Mouse (Mus musculus) neural tube, embryonic 14.5 days (tissue): Measurements from ENCODE around the gene Car2. TPM values are rescaled to one million over a fixed set of nuclear protein-coding genes. Genes with fewer than 3 reads are reported as not detected.
A peak's percentile ranks its signal among the peaks of the same experiment; 100 is the strongest.

Experiments
- ATAC-seq: fragments of 200-750 bp; cut with Nextera tagmentation; 2 replicates; pipeline ENCODE4 v1.8.0; 2017; ENCODE audit warnings: low read depth, mild to moderate bottlenecking, moderate TSS enrichment, moderate library complexity
- H3K27ac ChIP-seq: fragments of 300-500 bp; sonication (generic); 2 replicates; pipeline ENCODE4 v1.5.1; 2014; ENCODE audit warnings: low read depth, mild to moderate bottlenecking, control low read depth, low read length, moderate library complexity, mixed read lengths
- H3K27me3 ChIP-seq: fragments of 300-500 bp; sonication (generic); 2 replicates; pipeline ENCODE4 v1.6.1; 2014; ENCODE audit warnings: low read length; ENCODE audit not compliant: control insufficient read depth, insufficient read depth
- H3K36me3 ChIP-seq: fragments of 300-500 bp; sonication (generic); 2 replicates; pipeline ENCODE4 v1.6.1; 2014; ENCODE audit warnings: low read length, mixed read lengths; ENCODE audit not compliant: control insufficient read depth, insufficient read depth
- H3K4me1 ChIP-seq: fragments of 300-500 bp; sonication (generic); 2 replicates; pipeline ENCODE4 v1.6.1; 2014; ENCODE audit warnings: low read length; ENCODE audit not compliant: control insufficient read depth, insufficient read depth
- H3K4me2 ChIP-seq: fragments of 300-500 bp; sonication (generic); 2 replicates; pipeline ENCODE4 v1.6.1; 2014; ENCODE audit warnings: mild to moderate bottlenecking, low read depth, low read length, control low read depth
- H3K4me3 ChIP-seq: fragments of 300-500 bp; sonication (generic); 2 replicates; pipeline ENCODE4 v1.5.1; 2014; ENCODE audit warnings: low read depth, low read length, control low read depth, mixed read lengths
- H3K9ac ChIP-seq: fragments of 300-500 bp; sonication (generic); replicated peaks from 2 replicates; pipeline ENCODE4 v1.6.1; 2014; ENCODE audit warnings: low read depth, mild to moderate bottlenecking, control low read depth, low read length, mixed read lengths
- H3K9me3 ChIP-seq: fragments of 300-500 bp; sonication (generic); 2 replicates; pipeline ENCODE4 v1.6.1; 2016; ENCODE audit warnings: low read length; ENCODE audit not compliant: control insufficient read depth
- WGBS: fragments of 180-500 bp; shearing (Covaris S2); extraction: QIAGEN DNeasy Blood & Tissue Kit; methylation state at CpG from one replicate; pipeline ENCODE4 v1.1.7; 2014; 5-methylcytosine and 5-hydroxymethylcytosine counted together
- polyA plus RNA-seq: library from polyadenylated mRNA; unstranded; fragments of >200 nt; fragmentation: Nextera tagmentation; extraction: Ambion mirVana; gene quantifications from 2 replicates; pipeline ENCODE4 v1.2.1, GENCODE M21; 2014

Car2 gene
- polyA plus RNA-seq, 1 experiment from 2014 or later: 19.1 TPM

DNA sequence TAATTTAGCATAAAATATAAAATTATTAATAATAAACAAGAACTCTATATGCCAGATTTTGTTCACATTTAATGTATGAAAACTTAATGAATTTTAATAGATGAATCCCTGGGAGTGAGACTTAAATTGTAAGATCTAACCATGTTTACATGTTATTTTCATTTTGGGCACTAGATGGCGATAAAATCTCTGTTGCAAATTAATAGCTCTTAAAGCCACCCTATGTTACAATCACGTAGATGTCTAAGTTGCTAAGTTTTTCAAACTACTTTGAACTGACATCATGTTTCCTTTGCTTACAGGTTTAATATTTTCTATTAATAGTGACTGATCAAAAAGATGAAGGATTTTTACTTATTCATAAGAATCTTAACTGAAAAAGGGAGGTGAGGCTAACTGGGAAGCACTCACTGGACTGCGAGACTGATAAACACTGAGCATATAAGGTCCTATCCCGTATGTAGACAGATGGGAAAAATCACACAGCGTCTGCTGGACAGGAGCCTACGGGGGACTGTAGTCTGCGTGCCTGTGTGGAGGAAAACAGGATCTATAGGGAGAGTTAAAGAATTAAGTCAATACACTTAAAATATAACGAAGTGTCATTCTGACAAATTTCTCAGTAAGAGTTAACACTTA, 11.6 kb upstream of the Car2 start:
- no peaks in the 10 kb centered on the region for H3K27me3 ChIP-seq
- WGBS: 56% methylated on average over 8 of the region's 8 CpGs
- H3K4me2 ChIP-seq: no peak overlapping the region
- H3K4me3 ChIP-seq: no peak overlapping the region
- no peaks in the 10 kb centered on the region for H3K4me1 ChIP-seq
- H3K27ac ChIP-seq: no peak overlapping the region
- no peak overlapping the region for H3K9ac ChIP-seq
- H3K9me3 ChIP-seq: no peaks in the 10 kb centered on the region
- no peaks in the 10 kb centered on the region for H3K36me3 ChIP-seq
- peak; percentile 55; the same call in 1 of the 2 replicates for ATAC-seq

DNA sequence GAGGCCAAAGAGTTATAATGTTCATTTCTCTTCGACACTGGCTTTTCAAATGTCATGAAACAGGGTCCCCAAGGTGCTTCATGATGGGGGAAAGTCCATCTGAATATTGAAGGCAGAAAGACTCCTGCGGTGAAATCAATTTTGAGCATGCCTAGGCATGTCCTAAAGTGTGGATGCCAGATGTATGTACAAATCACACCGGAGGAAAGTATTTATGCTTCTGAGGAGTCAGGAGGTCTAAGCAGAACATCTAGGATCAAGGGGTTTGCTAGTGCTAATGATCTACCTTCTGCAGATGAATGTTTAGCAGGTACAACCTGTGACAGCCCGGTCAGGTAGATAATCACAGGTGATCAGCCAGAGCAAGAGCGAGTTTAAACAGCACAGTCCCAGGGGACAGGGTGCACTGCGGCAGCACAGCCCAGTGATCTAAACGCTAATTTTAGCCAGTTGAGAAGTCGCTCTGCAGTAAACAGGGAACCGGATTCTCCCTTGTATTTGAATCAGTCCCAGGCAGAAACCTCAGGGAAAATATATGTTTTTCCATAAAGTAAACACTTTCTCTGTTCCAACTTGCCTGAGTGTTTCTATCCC, 9.7 kb upstream of the Car2 start:
- Histone ChIP-seq H3K36me3 (no peaks in the 10 kb centered on the region), H3K4me1 (no peaks in the 10 kb centered on the region), H3K4me2 (no peak overlapping the region), H3K27ac (no peak overlapping the region), H3K4me3 (no peak overlapping the region), H3K9me3 (no peaks in the 10 kb centered on the region), H3K9ac (no peak overlapping the region), H3K27me3 (no peaks in the 10 kb centered on the region)
- no peak for ATAC-seq
- 80% methylated on average over 9 of the region's 9 CpGs for WGBS

DNA sequence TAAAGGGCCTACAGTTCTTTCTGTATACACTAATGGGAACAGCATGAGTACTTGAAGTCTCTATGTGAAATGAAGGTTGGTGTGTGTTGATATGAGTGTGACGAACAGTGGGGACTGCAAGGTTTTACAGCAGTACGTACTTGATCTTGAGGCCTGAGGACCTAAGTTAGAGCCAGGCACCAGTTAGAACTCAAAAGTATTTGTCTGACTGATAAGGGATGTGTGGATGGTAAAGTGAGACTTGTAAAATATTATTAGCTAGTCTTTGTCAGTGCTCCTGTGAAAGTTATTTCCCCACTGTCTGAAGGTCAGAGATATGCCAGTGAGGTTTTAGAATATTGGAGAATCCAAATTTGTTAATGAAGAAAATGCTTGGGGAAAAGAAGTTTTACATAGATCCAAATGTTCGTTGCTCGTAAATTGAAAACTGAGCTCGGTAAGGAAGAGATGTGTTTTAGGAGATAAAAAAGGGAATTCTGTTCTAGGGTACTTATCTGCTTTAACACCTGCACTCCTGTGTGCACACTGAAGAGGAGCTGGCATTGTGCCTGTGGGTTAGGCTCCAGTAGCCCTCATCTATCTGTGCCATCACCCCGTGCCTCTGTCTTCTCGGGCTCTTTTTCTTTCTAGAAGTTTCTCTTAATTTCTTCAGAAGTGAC, 8.7 kb upstream of the Car2 start:
- Histone ChIP-seq H3K9me3 (no peaks in the 10 kb centered on the region), H3K27me3 (no peaks in the 10 kb centered on the region), H3K36me3 (no peaks in the 10 kb centered on the region), H3K4me1 (no peaks in the 10 kb centered on the region), H3K27ac (no peak overlapping the region), H3K4me3 (no peak overlapping the region), H3K9ac (no peak overlapping the region), H3K4me2 (no peak overlapping the region)
- no peak for ATAC-seq
- WGBS: 94% methylated on average over 7 of the region's 7 CpGs

DNA sequence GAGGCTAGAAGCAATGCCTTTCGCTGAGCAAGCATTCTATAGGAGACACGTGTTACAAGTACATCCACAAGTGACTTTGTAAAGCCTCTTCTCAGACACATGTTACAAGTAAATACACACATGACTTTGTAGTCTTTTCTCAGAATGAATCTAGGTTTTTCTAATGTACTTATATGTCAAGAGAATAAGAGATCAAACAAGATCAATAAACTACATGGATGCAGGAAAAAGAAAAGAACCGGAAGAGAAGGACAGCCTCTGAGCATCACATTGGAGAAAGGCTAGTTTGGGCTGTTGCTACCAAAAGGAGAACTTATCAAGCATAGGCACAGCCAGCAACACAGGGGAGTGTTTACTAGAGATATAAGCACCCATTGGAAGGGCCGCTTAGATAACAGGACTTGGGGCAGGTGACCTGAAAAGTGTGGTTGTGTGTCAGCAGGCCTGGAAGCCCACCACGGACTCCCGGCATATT, 7.3 kb upstream of the Car2 start:
- no peaks in the 10 kb centered on the region for H3K36me3 ChIP-seq
- H3K27me3 ChIP-seq: no peaks in the 10 kb centered on the region
- H3K9ac ChIP-seq: no peak overlapping the region
- H3K4me3 ChIP-seq: no peak overlapping the region
- 80% methylated on average over 6 of the region's 6 CpGs for WGBS
- no peaks in the 10 kb centered on the region for H3K4me1 ChIP-seq
- ATAC-seq: no peak
- H3K27ac ChIP-seq: no peak overlapping the region
- no peaks in the 10 kb centered on the region for H3K9me3 ChIP-seq
- no peak overlapping the region for H3K4me2 ChIP-seq

DNA sequence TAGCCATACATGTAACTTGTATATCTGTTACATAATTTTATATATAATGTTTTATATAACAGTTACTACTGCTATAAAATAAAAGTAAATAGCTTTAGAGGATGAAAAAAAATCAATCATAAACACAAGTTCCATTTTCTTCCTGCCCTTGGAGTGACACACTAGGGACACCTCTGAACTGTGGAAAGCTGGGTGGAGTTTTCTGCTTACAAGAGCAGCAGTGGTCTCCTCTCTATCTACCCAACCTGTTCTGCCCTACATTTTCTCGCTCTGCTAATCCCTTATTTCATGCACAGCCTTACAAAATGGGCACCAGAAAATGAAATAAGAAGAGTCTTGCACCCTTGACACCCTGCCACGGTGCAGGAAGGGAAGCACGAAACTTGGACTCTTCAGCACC, 6.8 kb upstream of the Car2 start:
- H3K9ac ChIP-seq: no peak overlapping the region
- no peak overlapping the region for H3K4me2 ChIP-seq
- no peaks in the 10 kb centered on the region for H3K36me3 ChIP-seq
- no peak overlapping the region for H3K27ac ChIP-seq
- H3K27me3 ChIP-seq: no peaks in the 10 kb centered on the region
- ATAC-seq: no peak
- H3K4me3 ChIP-seq: no peak overlapping the region
- H3K4me1 ChIP-seq: no peaks in the 10 kb centered on the region
- WGBS: 89% methylated on average over 3 of the region's 3 CpGs
- no peaks in the 10 kb centered on the region for H3K9me3 ChIP-seq

DNA sequence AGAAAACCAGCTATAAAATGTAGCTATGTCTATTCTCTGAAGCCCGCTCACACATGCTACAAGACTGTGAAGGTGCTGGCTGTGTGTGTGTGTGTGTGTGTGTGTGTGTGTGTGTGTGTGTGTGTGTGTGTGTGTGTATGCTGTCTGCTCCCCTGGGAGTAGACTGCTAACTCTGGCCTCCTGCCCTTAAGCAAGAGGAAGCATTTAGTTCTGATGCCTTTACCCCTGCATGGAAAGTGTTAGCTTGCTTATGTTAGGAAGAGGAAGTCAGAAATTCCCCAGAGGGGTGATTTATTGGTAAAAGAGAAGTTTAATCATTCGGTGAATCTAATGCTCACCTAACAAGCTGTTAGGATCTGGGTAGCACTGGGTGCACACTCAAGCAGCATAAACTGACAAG, 5.8 kb upstream of the Car2 start:
- 79% methylated on average over 2 of the region's 2 CpGs for WGBS
- ATAC-seq: no peak
- no peaks in the 10 kb centered on the region for H3K27me3 ChIP-seq
- H3K4me1 ChIP-seq: no peaks in the 10 kb centered on the region
- no peaks in the 10 kb centered on the region for H3K9me3 ChIP-seq
- no peak overlapping the region for H3K9ac ChIP-seq
- no peak overlapping the region for H3K4me3 ChIP-seq
- H3K4me2 ChIP-seq: no peak overlapping the region
- H3K27ac ChIP-seq: no peak overlapping the region
- no peaks in the 10 kb centered on the region for H3K36me3 ChIP-seq

DNA sequence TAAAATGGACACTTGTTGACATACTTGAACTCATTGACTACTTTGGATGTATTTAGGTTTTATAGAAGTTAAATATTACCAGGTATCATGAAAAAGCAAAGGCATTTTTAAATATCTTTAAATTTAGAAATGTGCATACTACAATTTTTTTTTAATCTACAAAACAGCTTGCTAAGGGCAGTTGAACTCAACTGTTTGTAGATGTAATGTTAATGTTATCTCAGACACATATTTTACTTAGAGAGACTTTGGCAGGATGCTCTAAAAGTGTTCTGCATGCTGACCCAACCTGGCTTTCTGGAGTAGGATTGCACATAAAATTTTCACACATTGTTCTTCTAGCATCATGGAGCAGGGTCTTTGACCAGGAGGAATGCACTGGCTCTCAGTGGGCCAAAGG, 4.1 kb upstream of the Car2 start:
- no peaks in the 10 kb centered on the region for H3K9me3 ChIP-seq
- ATAC-seq: no peak
- no peak overlapping the region for H3K4me3 ChIP-seq
- H3K4me2 ChIP-seq: no peak overlapping the region
- H3K4me1 ChIP-seq: no peaks in the 10 kb centered on the region
- H3K9ac ChIP-seq: no peak overlapping the region
- H3K27ac ChIP-seq: no peak overlapping the region
- H3K27me3 ChIP-seq: no peaks in the 10 kb centered on the region
- no peaks in the 10 kb centered on the region for H3K36me3 ChIP-seq

DNA sequence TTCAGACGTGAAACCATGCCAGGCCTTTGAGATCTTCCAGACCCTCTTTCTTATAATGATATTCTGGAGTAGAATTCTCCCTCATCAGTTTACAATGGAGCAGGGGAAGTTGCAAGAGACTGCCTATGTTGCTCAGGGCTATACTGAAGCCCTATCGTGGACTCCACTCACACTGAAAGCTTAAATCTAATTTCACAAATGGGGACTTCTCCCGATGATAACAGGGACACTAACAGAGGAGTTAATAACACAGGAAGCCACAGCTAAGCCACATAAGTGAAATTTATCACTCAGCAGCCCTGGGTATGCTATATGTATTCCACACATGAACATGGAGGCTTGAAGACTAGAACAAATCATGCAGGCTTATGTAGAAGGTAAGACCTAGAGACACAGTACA, 3.3 kb upstream of the Car2 start:
- no peaks in the 10 kb centered on the region for H3K4me1 ChIP-seq
- H3K36me3 ChIP-seq: no peaks in the 10 kb centered on the region
- no peaks in the 10 kb centered on the region for H3K27me3 ChIP-seq
- no peak overlapping the region for H3K9ac ChIP-seq
- no peak overlapping the region for H3K4me3 ChIP-seq
- WGBS: 85% methylated on average over 3 of the region's 3 CpGs
- H3K4me2 ChIP-seq: no peak overlapping the region
- no peaks in the 10 kb centered on the region for H3K9me3 ChIP-seq
- H3K27ac ChIP-seq: no peak overlapping the region
- ATAC-seq: no peak

DNA sequence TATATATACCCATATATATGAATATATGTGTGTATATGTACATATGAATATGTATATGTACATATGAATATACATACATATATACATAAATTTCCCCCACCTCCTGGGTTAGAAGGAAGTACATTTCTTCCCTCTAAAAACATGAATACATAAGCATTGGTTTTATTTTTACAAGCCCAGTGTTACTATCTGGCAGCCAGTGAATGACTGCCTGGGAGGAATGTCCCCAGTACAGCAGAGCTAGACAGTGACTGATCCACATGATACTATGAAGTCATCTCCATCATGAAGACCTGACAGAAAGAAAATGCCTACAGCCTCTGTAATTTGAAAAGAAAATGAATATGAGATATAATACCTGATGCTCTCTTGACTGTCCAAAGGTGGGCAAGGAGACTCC, 1.2 kb upstream of the Car2 start:
- Histone ChIP-seq H3K4me3 (no peak overlapping the region), H3K4me2 (no peak overlapping the region), H3K9me3 (no peaks in the 10 kb centered on the region), H3K9ac (no peak overlapping the region), H3K27me3 (no peaks in the 10 kb centered on the region), H3K4me1 (no peaks in the 10 kb centered on the region), H3K27ac (no peak overlapping the region), H3K36me3 (no peaks in the 10 kb centered on the region)
- no peak for ATAC-seq
